Mouse (Mus musculus): ENCODE measurements around the gene Ssh3.

The Ssh3 gene

GRCm38 (mm10) chr19:4268566-4269361 lies at the start of gene Ssh3:
TSS of gene Ssh3 (minus strand) at chr19:4269180.
- no peak for DNase-seq (ENCODE audit: low read depth)

DNA sequence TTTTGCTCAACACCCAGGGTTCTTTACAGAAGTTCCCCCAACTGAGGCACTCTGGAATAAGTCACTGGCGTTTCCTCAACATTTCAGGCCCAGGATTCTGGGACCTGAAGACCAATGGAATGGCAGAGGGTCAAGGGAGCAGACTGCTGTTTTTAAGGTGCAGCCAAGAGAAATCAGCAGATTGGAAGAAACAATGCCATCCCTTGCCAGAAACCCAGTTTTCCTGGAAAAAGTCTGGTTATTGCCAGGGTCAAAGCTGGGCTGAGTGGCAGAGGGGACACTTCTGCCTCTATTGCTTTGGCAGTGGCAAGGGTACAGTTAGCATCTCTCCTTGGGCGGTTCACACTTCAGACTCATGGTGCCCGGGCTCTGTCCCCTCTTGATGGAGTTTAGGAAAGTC lies 48.2 kb upstream of the Ssh3 start:
- no peak for DNase-seq (ENCODE audit: low read depth)

DNA sequence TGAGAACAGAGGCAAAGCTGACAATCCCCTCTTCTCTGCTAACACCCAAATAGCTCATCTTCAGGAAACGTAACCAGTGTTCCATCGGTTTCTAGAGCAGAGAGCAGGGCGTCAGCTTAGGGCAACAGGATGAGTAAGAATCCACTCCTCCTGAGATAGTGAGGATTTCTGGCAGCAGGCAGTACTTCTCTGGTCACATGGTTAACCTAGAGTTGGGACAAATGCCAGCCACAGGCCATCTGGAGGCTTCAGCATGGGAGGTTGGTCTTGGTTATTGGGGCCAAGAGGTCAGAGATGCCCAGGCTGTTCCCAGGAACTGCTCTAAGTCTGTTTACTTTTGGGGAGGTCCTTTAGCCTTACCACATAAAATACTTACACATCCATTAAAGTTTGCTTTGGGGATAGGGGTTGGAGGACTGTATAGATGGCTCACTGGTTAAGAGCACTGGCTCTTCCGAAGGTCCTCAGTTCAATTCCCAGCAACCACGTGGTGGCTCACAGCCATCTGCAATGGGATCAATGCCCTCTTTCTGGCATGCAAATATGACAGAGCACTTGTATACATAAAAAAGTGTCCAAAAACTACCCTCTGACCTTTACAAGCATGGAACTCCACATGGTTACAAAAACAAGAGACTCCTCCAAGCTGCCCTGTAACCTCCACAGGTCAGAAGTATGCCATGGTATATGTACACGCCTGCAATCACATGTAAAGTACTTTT lies 46.4 kb upstream of the Ssh3 start:
- DNase-seq (ENCODE audit: low read depth) = peak; percentile 33

DNA sequence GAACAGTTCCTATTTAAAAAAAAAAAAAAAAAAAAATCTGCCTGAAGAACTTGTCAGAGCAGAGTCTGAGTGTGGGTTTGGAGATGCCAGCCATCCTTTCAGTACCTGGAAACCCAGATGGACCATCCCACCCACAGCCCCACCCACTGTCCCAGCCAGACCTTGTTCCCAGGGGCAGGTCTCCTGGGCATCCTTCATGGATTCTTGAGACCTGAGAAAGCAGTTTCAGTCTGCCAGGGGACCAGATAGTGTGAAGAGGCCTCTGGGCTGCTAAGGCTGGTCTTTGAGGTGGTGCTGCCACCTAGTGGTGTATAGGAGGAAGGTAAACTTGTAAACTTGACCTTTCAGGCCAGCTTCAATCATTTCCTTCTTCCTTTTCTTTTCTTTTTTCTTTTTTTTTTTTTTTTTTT lies 40.8 kb upstream of the Ssh3 start:
- DNase-seq (ENCODE audit: low read depth) = peak; percentile 56

DNA sequence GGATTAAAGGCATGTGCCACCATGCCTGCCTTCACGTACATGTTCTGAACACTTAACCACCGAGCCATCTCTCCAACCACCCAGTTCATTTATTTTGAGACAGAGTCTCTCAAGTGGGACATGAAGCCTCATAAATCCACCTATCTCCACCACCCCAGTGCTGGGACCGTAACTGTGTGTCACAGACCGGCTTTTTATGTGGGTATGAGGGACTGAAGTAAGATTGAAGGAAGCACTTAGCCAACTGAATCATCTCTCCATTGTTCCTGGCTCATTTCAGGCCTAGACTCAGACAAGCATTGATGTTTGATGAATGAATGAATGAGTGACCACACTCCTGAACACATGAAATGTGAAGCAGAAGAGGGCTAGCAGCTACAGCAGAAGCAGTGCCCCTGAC lies 40.3 kb upstream of the Ssh3 start:
- no peak for DNase-seq (ENCODE audit: low read depth)

DNA sequence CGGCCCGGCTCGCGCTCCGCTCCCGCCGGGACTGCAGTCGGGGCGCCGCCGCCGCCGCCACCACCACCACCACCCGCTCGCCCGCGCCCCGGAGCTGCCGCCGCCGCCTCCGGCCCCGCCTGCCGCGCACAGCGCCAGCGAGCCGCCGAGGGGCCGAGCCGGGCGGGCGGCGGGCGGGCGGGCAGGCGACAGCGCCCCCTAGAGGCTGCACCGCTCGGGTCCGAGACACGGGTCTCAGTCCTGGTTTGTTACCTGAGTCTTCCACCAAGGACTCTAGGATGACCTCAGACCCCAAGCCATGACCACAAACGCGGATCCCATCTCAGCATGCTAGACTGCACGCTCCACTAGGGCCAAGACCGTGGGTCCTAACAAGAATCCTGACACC lies 37.2 kb upstream of the Ssh3 start, which contains the start of gene Grk2:
TSS of gene Grk2 (minus strand) at position 33 of the 388 bp plus-strand sequence.
- no peak for DNase-seq (ENCODE audit: low read depth)

GRCm38 (mm10) chr19:4305491-4306189 lies 36.7 kb upstream of the Ssh3 start:
- DNase-seq (ENCODE audit: low read depth) = no peak

GRCm38 (mm10) chr19:4304871-4305321 lies 35.9 kb upstream of the Ssh3 start:
- no peak for DNase-seq (ENCODE audit: low read depth)

DNA sequence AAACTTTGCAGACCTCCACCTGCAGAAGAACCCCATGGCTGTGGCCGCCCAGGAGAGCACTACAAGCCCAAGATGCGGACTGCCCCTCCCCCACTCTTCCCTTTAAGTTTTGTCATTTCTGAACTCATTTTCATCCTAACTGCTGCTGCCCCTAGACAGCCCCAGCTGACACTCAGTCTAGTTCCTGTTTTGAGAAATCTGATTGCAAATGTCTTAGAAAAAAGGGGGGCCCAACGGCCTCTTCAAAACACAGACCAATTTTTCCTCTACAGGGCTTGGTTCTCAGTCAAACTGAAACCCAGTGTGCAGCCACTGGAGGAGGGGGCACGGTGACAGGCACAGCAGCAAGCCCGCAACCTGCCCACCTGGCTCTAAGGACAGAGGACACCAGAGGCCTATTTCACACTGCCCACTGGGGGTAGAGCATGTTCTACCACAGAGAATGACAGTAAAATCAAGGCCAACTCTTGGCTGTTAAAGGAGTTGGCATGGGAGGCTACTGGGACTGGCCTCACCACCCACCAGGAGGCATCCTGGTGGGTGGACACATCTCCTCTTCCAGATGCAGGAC lies 35.4 kb upstream of the Ssh3 start:
- DNase-seq (ENCODE audit: low read depth) = no peak

GRCm38 (mm10) chr19:4303640-4303995 lies 34.6 kb upstream of the Ssh3 start:
- no peak for DNase-seq (ENCODE audit: low read depth)

DNA sequence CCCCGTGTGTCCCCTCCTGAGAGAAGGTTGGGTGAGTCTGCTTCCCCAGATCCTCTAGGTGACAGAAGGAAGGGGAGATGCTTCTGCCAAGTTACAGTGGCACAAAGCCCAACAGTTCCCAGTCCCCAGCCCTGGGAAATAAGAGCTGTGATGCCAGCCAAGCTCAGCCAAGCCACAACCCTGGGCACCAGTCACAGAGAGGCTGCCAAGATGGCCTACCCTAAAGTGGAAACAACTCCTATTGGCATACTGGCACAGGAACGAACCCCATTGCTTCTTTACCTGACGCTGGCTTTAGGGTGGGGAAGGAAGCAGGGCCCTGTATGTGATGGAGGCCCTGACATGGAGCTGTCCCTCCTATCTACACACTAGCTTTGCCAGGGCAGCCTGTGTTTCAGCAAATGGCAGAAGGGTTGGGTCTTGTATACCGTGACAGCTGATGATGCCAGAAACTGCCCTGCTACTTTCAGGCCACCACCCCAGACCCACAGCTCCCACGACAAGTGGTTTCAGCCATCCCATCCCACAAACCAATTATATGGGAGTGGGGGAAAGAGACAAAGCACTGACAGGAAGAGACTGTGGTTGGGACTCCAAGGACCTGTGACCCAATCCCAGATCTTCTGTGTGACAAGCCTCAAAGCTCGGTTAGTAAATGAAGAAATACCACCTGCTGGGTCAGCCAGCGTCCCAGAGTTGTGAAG lies 34.1 kb upstream of the Ssh3 start:
- DNase-seq (ENCODE audit: low read depth) = peak; percentile 49

GRCm38 (mm10) chr19:4301735-4302651 lies 33.0 kb upstream of the Ssh3 start:
- DNase-seq (ENCODE audit: low read depth) = no peak

DNA sequence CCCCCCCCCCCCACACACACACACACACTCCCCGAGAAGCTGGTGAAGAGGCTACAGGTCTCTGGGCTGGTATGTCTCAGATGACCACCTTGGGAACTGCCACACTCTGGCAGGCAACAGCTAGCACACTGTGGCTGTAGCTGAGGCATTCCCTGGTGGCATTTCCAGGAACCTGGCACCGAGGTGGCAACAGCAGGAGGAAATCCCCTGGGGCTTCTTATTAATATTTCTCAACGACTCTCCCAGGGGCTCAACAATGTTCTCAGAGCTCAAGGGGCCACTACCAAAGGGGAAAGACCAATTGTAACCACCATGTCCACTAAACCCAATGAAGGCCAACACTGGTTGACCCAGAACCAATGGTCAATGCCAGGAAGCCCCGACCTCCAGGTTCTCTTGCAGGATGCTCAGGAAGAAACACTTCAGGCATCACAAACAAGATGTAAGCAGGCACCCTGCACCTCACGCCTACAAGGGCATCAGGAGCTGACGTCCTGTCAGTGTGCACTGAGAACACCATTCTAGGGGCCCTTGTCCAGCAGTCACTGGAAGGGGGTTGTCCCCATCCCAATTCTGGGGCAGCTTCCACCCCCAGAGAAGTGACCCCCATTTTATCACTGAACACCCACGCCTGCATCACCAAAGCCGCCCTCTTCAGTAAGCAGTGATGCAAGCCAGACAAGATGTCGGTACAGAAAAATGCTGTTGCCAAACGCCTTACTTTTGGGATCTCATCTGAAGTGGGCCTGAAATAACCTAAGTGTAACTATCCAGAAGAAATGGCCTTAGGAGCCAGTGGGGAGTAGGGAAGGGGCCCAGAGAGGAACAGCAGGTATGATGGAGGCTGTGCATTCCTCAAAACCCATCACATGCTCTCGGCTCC lies 32.1 kb upstream of the Ssh3 start:
- no peak for DNase-seq (ENCODE audit: low read depth)

DNA sequence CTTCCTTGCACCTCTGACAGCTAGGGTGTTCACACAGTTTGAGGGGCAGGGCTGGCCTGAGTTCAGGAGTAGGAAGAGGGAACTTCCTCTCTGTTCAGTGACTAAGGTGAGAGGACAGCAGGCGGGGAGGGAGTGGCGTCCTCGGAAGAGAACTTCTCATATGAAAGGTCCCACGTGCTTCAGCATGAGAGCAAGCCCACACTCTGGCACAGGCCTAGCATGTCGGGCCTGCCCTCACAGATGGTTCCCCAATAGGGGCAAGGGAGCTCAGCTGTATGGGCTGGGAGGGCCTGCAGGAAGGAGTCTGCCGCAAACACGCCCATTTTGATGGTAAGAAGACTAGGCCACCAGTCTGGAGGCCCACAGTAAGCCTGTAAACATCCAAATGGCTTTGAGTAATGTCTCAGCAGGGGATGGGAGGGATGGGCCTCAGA lies 31.3 kb upstream of the Ssh3 start:
- DNase-seq (ENCODE audit: low read depth) = no peak

DNA sequence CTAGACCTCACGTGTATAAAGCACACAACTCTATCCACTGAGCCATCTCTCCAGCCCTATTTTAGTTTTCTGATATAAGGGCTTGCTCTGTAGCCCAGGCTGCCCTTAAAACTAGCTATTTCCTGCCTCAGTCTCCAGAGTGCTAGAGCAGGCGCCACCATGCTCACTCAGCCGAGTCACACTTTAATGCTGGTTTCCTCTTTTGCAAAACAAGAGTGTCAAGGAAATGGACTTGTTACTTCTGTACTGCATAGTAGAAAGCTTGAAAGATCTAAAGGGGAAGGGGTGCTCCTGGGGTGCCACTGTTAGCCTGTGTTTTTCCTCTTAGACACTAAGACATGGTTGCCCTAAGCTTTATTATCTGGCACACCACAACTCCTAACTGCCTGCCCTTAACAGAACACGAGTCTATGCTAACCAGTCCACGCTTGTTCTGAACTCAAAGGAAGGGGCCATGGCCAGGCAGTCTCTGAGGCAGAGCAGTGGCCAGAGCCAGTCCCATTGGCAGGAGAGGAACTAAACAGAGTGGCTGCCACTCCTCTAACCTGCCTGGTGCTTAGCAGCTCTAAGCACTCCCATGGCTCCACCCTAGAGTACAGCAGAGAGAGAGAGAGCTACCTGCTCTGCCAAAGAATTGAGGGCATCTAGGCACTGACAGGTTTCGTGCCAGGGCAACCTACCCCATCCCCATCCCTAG lies 30.7 kb upstream of the Ssh3 start:
- no peak for DNase-seq (ENCODE audit: low read depth)

- no peak for DNase-seq (ENCODE audit: low read depth)
Measured at GRCm38 (mm10) chr19:4299126-4299525, 30.1 kb upstream of the Ssh3 start.

- DNase-seq (ENCODE audit: low read depth) = no peak
Measured at GRCm38 (mm10) chr19:4298322-4299121, 29.5 kb upstream of the Ssh3 start.

GRCm38 (mm10) chr19:4297851-4298250 lies 28.9 kb upstream of the Ssh3 start:
- DNase-seq (ENCODE audit: low read depth) = no peak
